Mouse (Mus musculus): ENCODE measurements around the gene Osbpl8. TPM values are rescaled to one million over a fixed set of nuclear protein-coding genes. Genes with fewer than 3 reads are reported as not detected.
A peak's percentile ranks its signal among the peaks of the same experiment; 100 is the strongest.
"Not testable (repeated sequence)": the region's sequence is repeated elsewhere in the genome, so short reads cannot be mapped to it uniquely, and the experiment has no call there.

Gene Osbpl8
- total and polyA plus RNA-seq, 2 experiments from 2014 or later: 15.8 to 36.3 TPM

GRCm38 (mm10) chr10:111183634-111184270, 19.2 kb downstream of the Osbpl8 start:
- Histone ChIP-seq H3K27ac (0 out of 2 replicates have a peak overlapping the region, but pooled peaks have one; percentile 7), H3K9ac (replicated peaks; ENCODE audit: low read length) (no peak overlapping the region), H3K36me3 (ENCODE audit: insufficient read depth, low read length) (no peaks in the 10 kb centered on the region), H3K27me3 (ENCODE audit: insufficient read depth, low read length) (no peaks in the 10 kb centered on the region), H3K4me1 (ENCODE audit: insufficient read depth, low read length) (no peaks in the 10 kb centered on the region), H3K4me2 (ENCODE audit: low read depth, low read length) (no peak overlapping the region), H3K4me3 (ENCODE audit: low read length) (no peak overlapping the region), H3K9me3 (ENCODE audit: low read length) (no peaks in the 10 kb centered on the region)
- DNase-seq (ENCODE audit: low spot score): peak; percentile 36
- ATAC-seq: no peak
- no peak for TF ChIP-seq CTCF (IDR thresholded peaks at IDR 0.05; ENCODE audit: low read depth)
- WGBS: 62% methylated on average over 7 of the region's 7 CpGs

GRCm38 (mm10) chr10:111185574-111186269, 21.2 kb downstream of the Osbpl8 start:
- Histone ChIP-seq H3K4me2 (ENCODE audit: low read depth, low read length) (no peak overlapping the region), H3K27me3 (ENCODE audit: insufficient read depth, low read length) (no peaks in the 10 kb centered on the region), H3K4me3 (ENCODE audit: low read length) (no peak overlapping the region), H3K9ac (replicated peaks; ENCODE audit: low read length) (no peak overlapping the region), H3K27ac (no peak overlapping the region), H3K9me3 (ENCODE audit: low read length) (no peaks in the 10 kb centered on the region), H3K4me1 (ENCODE audit: insufficient read depth, low read length) (0 out of 2 replicates have a peak, but pooled peaks cover 7% of the 10 kb centered on the region), H3K36me3 (ENCODE audit: insufficient read depth, low read length) (no peaks in the 10 kb centered on the region)
- ATAC-seq: no peak
- peak; percentile 32 for TF ChIP-seq CTCF (IDR thresholded peaks at IDR 0.05; ENCODE audit: low read depth)
- 100% methylated on average over 1 of the region's 1 CpGs for WGBS
- no peak for DNase-seq (ENCODE audit: low spot score)

- Histone ChIP-seq H3K4me2 (ENCODE audit: low read depth, low read length) (no peak overlapping the region), H3K9ac (replicated peaks; ENCODE audit: low read length) (no peak overlapping the region), H3K27ac (no peak overlapping the region), H3K9me3 (ENCODE audit: low read length) (no peaks in the 10 kb centered on the region), H3K36me3 (ENCODE audit: insufficient read depth, low read length) (no peaks in the 10 kb centered on the region), H3K4me1 (ENCODE audit: insufficient read depth, low read length) (0 out of 2 replicates have a peak, but pooled peaks cover 7% of the 10 kb centered on the region), H3K4me3 (ENCODE audit: low read length) (no peak overlapping the region), H3K27me3 (ENCODE audit: insufficient read depth, low read length) (no peaks in the 10 kb centered on the region)
- TF ChIP-seq CTCF (IDR thresholded peaks at IDR 0.05; ENCODE audit: low read depth): no peak
- ATAC-seq: no peak
- no peak for DNase-seq (ENCODE audit: low spot score)
- WGBS: 77% methylated on average over 4 of the region's 4 CpGs
Observed at GRCm38 (mm10) chr10:111189022-111189555, 24.5 kb downstream of the Osbpl8 start.

- Histone ChIP-seq H3K36me3 (ENCODE audit: insufficient read depth, low read length) (no peaks in the 10 kb centered on the region), H3K4me1 (ENCODE audit: insufficient read depth, low read length) (0 out of 2 replicates have a peak, but pooled peaks cover 7% of the 10 kb centered on the region), H3K27me3 (ENCODE audit: insufficient read depth, low read length) (no peaks in the 10 kb centered on the region), H3K27ac (no peak overlapping the region), H3K4me2 (ENCODE audit: low read depth, low read length) (no peak overlapping the region), H3K9ac (replicated peaks; ENCODE audit: low read length) (no peak overlapping the region), H3K9me3 (ENCODE audit: low read length) (no peaks in the 10 kb centered on the region), H3K4me3 (ENCODE audit: low read length) (no peak overlapping the region)
- WGBS: 58% methylated on average over 6 of the region's 6 CpGs
- no peak for TF ChIP-seq CTCF (IDR thresholded peaks at IDR 0.05; ENCODE audit: low read depth)
- DNase-seq (ENCODE audit: low spot score) (peak; percentile 57), ATAC-seq (peak; percentile 56; the same call in 1 of the 2 replicates)
Observed at GRCm38 (mm10) chr10:111190110-111190795, 25.7 kb downstream of the Osbpl8 start.

- Histone ChIP-seq H3K4me1 (ENCODE audit: insufficient read depth, low read length) (0 out of 2 replicates have a peak, but pooled peaks cover 7% of the 10 kb centered on the region), H3K9me3 (ENCODE audit: low read length) (no peaks in the 10 kb centered on the region), H3K36me3 (ENCODE audit: insufficient read depth, low read length) (no peaks in the 10 kb centered on the region), H3K9ac (replicated peaks; ENCODE audit: low read length) (no peak overlapping the region), H3K4me3 (ENCODE audit: low read length) (no peak overlapping the region), H3K27me3 (ENCODE audit: insufficient read depth, low read length) (no peaks in the 10 kb centered on the region), H3K4me2 (ENCODE audit: low read depth, low read length) (no peak overlapping the region), H3K27ac (no peak overlapping the region)
- ATAC-seq: no peak
- TF ChIP-seq CTCF (IDR thresholded peaks at IDR 0.05; ENCODE audit: low read depth): no peak
- DNase-seq (ENCODE audit: low spot score): no peak
- WGBS: 70% methylated on average over 4 of the region's 4 CpGs
Observed at GRCm38 (mm10) chr10:111193536-111193935, 29.0 kb downstream of the Osbpl8 start.

- no peak overlapping the region for H3K27ac ChIP-seq
- no peaks in the 10 kb centered on the region for H3K9me3 ChIP-seq (ENCODE audit: low read length)
- DNase-seq (ENCODE audit: low spot score) (no peak), ATAC-seq (no peak)
- WGBS: 96% methylated on average over 2 of the region's 2 CpGs
- no peak overlapping the region for H3K4me2 ChIP-seq (ENCODE audit: low read depth, low read length)
- no peak overlapping the region for H3K9ac ChIP-seq (replicated peaks; ENCODE audit: low read length)
- H3K36me3 ChIP-seq (ENCODE audit: insufficient read depth, low read length): no peaks in the 10 kb centered on the region
- no peak for TF ChIP-seq CTCF (IDR thresholded peaks at IDR 0.05; ENCODE audit: low read depth)
- H3K27me3 ChIP-seq (ENCODE audit: insufficient read depth, low read length): no peaks in the 10 kb centered on the region
- no peak overlapping the region for H3K4me3 ChIP-seq (ENCODE audit: low read length)
- no peaks in the 10 kb centered on the region for H3K4me1 ChIP-seq (ENCODE audit: insufficient read depth, low read length)
Observed at GRCm38 (mm10) chr10:111196191-111196590, 31.6 kb downstream of the Osbpl8 start.

- not testable (repeated sequence) for H3K36me3 ChIP-seq (ENCODE audit: insufficient read depth, low read length); H3K4me2 ChIP-seq (ENCODE audit: low read depth, low read length); H3K27me3 ChIP-seq (ENCODE audit: insufficient read depth, low read length); DNase-seq (ENCODE audit: low spot score); H3K27ac ChIP-seq; H3K4me3 ChIP-seq (ENCODE audit: low read length); H3K4me1 ChIP-seq (ENCODE audit: insufficient read depth, low read length); ATAC-seq; H3K9ac ChIP-seq (replicated peaks; ENCODE audit: low read length); H3K9me3 ChIP-seq (ENCODE audit: low read length)
- 71% methylated on average over 2 of the region's 5 CpGs for WGBS
Observed at GRCm38 (mm10) chr10:111198705-111199104, 34.2 kb downstream of the Osbpl8 start.
